Mouse (Mus musculus): ENCODE measurements around the gene Gna11. TPM values are rescaled to one million over a fixed set of nuclear protein-coding genes. Genes with fewer than 3 reads are reported as not detected.

Gene Gna11
- total RNA-seq, 1 experiment: 53.4 TPM

DNA sequence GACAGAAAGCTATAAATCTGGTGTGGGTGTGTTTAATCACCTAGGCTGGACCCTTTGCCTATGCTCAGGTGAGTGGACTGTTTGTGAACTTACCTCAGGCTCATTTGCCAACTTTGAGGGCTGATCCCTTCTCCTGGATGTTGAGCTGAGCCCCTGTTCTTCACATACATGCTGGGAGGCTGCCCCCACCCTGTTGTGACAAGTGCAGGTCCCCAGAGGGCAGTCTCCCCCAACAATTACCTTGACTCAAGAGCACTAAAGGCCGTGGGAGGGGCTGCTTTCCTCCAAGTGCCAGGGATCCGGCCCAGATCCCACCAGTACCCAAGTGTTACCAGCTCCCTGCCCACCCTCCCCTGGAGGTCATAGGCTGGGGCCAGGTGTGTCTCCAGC, 59.9 kb downstream of the Gna11 start:
- Histone ChIP-seq H3K9ac (ENCODE audit: insufficient read depth, low read depth, low read length, poor library complexity, severe bottlenecking) (no peak overlapping the region), H3K27ac (ENCODE audit: insufficient read depth, low read depth, low read length, poor library complexity, severe bottlenecking) (no peak overlapping the region), H3K36me3 (ENCODE audit: control insufficient read depth, insufficient read depth, low read length, poor library complexity, severe bottlenecking) (peaks cover 36% of the 10 kb centered on the region), H3K4me1 (ENCODE audit: control insufficient read depth in 2 of 2, insufficient read depth in 2 of 2, low read length in 2 of 2, poor library complexity in 1 of 2) (peaks cover 0 to 23% of the 10 kb centered on the region in 2 experiments; a peak in 3 of 4 replicates), H3K4me3 (ENCODE audit: insufficient read depth in 1 of 2, low read depth in 1 of 2, low read length in 2 of 2, poor library complexity in 1 of 2, severe bottlenecking in 1 of 2) (no peak overlapping the region), H3K9me3 (ENCODE audit: control insufficient read depth, insufficient read depth, low read depth, low read length) (no peaks in the 10 kb centered on the region)
- TF ChIP-seq ZC3H11A (IDR thresholded peaks at IDR 0.05; ENCODE audit: borderline replicate concordance, low read depth, low read length) (no peak), CHD2 (IDR thresholded peaks at IDR 0.05; ENCODE audit: low read depth, low read length) (no peak), HCFC1 (IDR thresholded peaks at IDR 0.05; ENCODE audit: borderline replicate concordance, insufficient read depth, low read length) (no peak), ZNF384 (IDR thresholded peaks at IDR 0.05; ENCODE audit: low read depth, low read length) (no peak), MAFK (IDR thresholded peaks at IDR 0.05; ENCODE audit: insufficient read depth, low read depth, low read length) (no peak)
- in situ Hi-C loops (cut with MboI; ENCODE audit: low sequenced_read_pairs in 2 of 2, unreplicated experiment in 2 of 2): no loop called here
- no peak for DNase-seq (ENCODE audit: low read depth, low spot score)

DNA sequence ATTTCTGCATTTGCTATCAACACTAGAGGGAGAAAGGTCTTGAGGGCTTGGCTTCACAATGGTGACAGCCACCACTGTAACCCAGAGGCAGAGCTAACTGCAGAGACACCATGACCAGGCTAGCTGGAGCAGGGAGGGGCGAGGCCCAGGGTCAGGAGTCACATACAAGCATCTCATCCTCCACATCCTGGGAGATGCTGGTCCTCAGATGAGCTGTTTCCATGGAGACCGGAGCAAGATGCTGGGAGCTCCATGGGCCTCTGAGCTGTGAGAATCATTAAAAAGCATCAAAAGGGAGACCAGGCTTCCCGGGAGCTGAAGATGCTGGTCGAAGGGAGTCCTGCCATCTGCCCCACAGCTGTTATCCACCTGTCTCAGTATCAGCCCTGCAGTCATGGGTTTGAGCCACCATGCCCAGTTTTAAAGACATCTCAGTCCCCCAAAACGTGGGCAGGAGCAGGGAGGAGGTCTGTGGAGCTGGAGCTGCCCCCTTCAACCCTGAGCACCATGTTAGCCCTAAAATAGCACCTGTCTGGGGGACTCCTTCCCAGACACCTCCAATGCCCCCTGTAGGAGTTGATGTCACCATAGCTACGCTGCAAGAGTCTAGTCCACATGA, 60.4 kb downstream of the Gna11 start:
- in situ Hi-C loops (cut with MboI; ENCODE audit: low sequenced_read_pairs in 2 of 2, unreplicated experiment in 2 of 2): no loop called here
- no peak overlapping the region for H3K4me3 ChIP-seq (ENCODE audit: insufficient read depth in 1 of 2, low read depth in 1 of 2, low read length in 2 of 2, poor library complexity in 1 of 2, severe bottlenecking in 1 of 2)
- peaks cover 0 to 26% of the 10 kb centered on the region in 2 experiments; a peak in 3 of 4 replicates for H3K4me1 ChIP-seq (ENCODE audit: control insufficient read depth in 2 of 2, insufficient read depth in 2 of 2, low read length in 2 of 2, poor library complexity in 1 of 2)
- H3K9ac ChIP-seq (ENCODE audit: insufficient read depth, low read depth, low read length, poor library complexity, severe bottlenecking): no peak overlapping the region
- H3K27ac ChIP-seq (ENCODE audit: insufficient read depth, low read depth, low read length, poor library complexity, severe bottlenecking): no peak overlapping the region
- no peaks in the 10 kb centered on the region for H3K9me3 ChIP-seq (ENCODE audit: control insufficient read depth, insufficient read depth, low read depth, low read length)
- no peak for DNase-seq (ENCODE audit: low read depth, low spot score)
- peaks cover 31% of the 10 kb centered on the region for H3K36me3 ChIP-seq (ENCODE audit: control insufficient read depth, insufficient read depth, low read length, poor library complexity, severe bottlenecking)
- no peak for TF ChIP-seq HCFC1 (IDR thresholded peaks at IDR 0.05; ENCODE audit: borderline replicate concordance, insufficient read depth, low read length)
- no peak for TF ChIP-seq MAFK (IDR thresholded peaks at IDR 0.05; ENCODE audit: insufficient read depth, low read depth, low read length)
- TF ChIP-seq ZC3H11A (IDR thresholded peaks at IDR 0.05; ENCODE audit: borderline replicate concordance, low read depth, low read length): no peak
- TF ChIP-seq ZNF384 (IDR thresholded peaks at IDR 0.05; ENCODE audit: low read depth, low read length): no peak
- no peak for TF ChIP-seq CHD2 (IDR thresholded peaks at IDR 0.05; ENCODE audit: low read depth, low read length)

DNA sequence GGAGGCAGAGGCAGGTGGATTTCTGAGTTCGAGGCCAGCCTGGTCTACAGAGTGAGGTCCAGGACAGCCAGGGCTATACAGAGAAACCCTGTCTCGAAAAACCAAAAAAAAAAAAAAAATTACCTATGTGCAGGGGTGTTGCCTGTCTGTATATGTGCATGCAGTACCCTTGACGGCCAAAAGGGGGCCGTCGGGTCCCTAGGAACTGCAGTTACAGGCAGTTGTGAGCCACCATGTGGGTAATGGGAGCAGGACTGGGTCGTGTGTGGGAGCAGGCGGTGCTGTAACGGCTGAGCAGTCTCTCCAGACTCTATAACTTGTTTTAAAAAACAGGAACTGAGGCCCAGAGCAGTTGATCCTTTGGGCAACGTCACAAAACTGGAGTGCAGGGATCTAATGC, 61.0 kb downstream of the Gna11 start:
- TF ChIP-seq ZNF384 (IDR thresholded peaks at IDR 0.05; ENCODE audit: low read depth, low read length): peak; percentile 93
- no peak for TF ChIP-seq MAFK (IDR thresholded peaks at IDR 0.05; ENCODE audit: insufficient read depth, low read depth, low read length)
- Histone ChIP-seq H3K27ac (ENCODE audit: insufficient read depth, low read depth, low read length, poor library complexity, severe bottlenecking) (no peak overlapping the region), H3K36me3 (ENCODE audit: control insufficient read depth, insufficient read depth, low read length, poor library complexity, severe bottlenecking) (peaks cover 29% of the 10 kb centered on the region), H3K9ac (ENCODE audit: insufficient read depth, low read depth, low read length, poor library complexity, severe bottlenecking) (no peak overlapping the region; the same call in 1 of the 2 replicates), H3K4me3 (ENCODE audit: insufficient read depth in 1 of 2, low read depth in 1 of 2, low read length in 2 of 2, poor library complexity in 1 of 2, severe bottlenecking in 1 of 2) (no peak overlapping the region), H3K4me1 (ENCODE audit: control insufficient read depth in 2 of 2, insufficient read depth in 2 of 2, low read length in 2 of 2, poor library complexity in 1 of 2) (peaks cover 0 to 26% of the 10 kb centered on the region in 2 experiments; a peak in 3 of 4 replicates), H3K9me3 (ENCODE audit: control insufficient read depth, insufficient read depth, low read depth, low read length) (no peaks in the 10 kb centered on the region)
- DNase-seq (ENCODE audit: low read depth, low spot score): peak; percentile 74
- in situ Hi-C loops (cut with MboI; ENCODE audit: low sequenced_read_pairs in 2 of 2, unreplicated experiment in 2 of 2): no loop called here

DNA sequence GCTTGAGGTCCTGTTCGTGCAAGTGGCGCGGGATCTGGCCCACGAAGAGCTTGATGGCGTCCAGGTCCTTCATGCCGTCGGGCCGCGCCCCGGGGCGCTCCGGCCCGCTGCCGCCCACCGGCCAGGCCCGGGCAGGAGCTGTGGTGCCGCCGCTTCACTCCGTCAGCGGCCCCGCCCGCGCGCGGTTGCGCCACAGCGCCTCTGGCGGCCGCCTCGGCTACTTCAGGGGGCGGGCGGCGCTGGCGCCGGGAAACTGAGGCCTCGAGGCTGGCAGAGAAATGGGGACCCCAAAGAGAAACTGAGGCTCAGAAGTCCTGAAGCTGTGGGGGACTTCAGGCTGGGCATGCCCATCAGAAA, 62.5 kb downstream of the Gna11 start, which contains the start of gene Celf5:
TSS of gene Celf5 (minus strand) at position 177 of the 357 bp plus-strand sequence.
- peak within 1 kb of the TSS; percentile 60 for H3K9ac ChIP-seq (ENCODE audit: insufficient read depth, low read depth, low read length, poor library complexity, severe bottlenecking)
- peaks cover 0 to 26% of the 10 kb centered on the region in 2 experiments; a peak in 2 of 4 replicates for H3K4me1 ChIP-seq (ENCODE audit: control insufficient read depth in 2 of 2, insufficient read depth in 2 of 2, low read length in 2 of 2, poor library complexity in 1 of 2)
- in situ Hi-C loops (cut with MboI; ENCODE audit: low sequenced_read_pairs in 2 of 2, unreplicated experiment in 2 of 2): no loop called here
- H3K9me3 ChIP-seq (ENCODE audit: control insufficient read depth, insufficient read depth, low read depth, low read length): no peaks in the 10 kb centered on the region
- H3K4me3 ChIP-seq (ENCODE audit: insufficient read depth in 1 of 2, low read depth in 1 of 2, low read length in 2 of 2, poor library complexity in 1 of 2, severe bottlenecking in 1 of 2): peak within 1 kb of the TSS; percentile 76 to 84
- peaks cover 15% of the 10 kb centered on the region for H3K36me3 ChIP-seq (ENCODE audit: control insufficient read depth, insufficient read depth, low read length, poor library complexity, severe bottlenecking)
- H3K27ac ChIP-seq (ENCODE audit: insufficient read depth, low read depth, low read length, poor library complexity, severe bottlenecking): no peak within 1 kb of the TSS
- DNase-seq (ENCODE audit: low read depth, low spot score): no peak
- 0 out of 2 replicates have a peak, but pooled peaks have one; percentile 6 for TF ChIP-seq ZNF384 (IDR thresholded peaks at IDR 0.05; ENCODE audit: low read depth, low read length)
- TF ChIP-seq MAFK (IDR thresholded peaks at IDR 0.05; ENCODE audit: insufficient read depth, low read depth, low read length): no peak
- 0 out of 2 replicates have a peak, but pooled peaks have one; percentile 36 for TF ChIP-seq HCFC1 (IDR thresholded peaks at IDR 0.05; ENCODE audit: borderline replicate concordance, insufficient read depth, low read length)
